Mouse (Mus musculus): Measurements from ENCODE around the gene Gm20388. TPM values are rescaled to one million over a fixed set of nuclear protein-coding genes. Genes with fewer than 3 reads are reported as not detected.
A peak's percentile ranks its signal among the peaks of the same experiment; 100 is the strongest.

The Gm20388 gene
- polyA plus RNA-seq, 1 experiment from 2014 or later, result not detected

GRCm38 (mm10) chr8:123894502-123895097 lies 3984.0 kb downstream of the Gm20388 start, which contains the start of gene Acta1:
Gene Acta1, minus strand, starts transcription at chr8:123894751.
- 27% methylated on average over 15 of the region's 15 CpGs for WGBS (ENCODE audit: insufficient replicate concordance)
- no peak for ATAC-seq
- no peak within 1 kb of the TSS for H3K27ac ChIP-seq
- H3K9me3 ChIP-seq (replicated peaks), result no peaks in the 10 kb centered on the region
- no peak within 1 kb of the TSS for H3K4me3 ChIP-seq
- H3K27me3 ChIP-seq (replicated peaks), result peaks cover 77% of the 10 kb centered on the region
- H3K4me2 ChIP-seq, result no peak within 1 kb of the TSS
- no peak within 1 kb of the TSS for H3K9ac ChIP-seq
- peaks cover 21% of the 10 kb centered on the region for H3K36me3 ChIP-seq
- 0 out of 2 replicates have a peak, but pooled peaks cover 4% of the 10 kb centered on the region for H3K4me1 ChIP-seq

- Histone ChIP-seq H3K9me3 (replicated peaks) (no peaks in the 10 kb centered on the region), H3K4me3 (no peak overlapping the region), H3K27ac (no peak overlapping the region), H3K27me3 (replicated peaks) (peaks cover 70% of the 10 kb centered on the region), H3K36me3 (peaks cover 26% of the 10 kb centered on the region), H3K9ac (no peak overlapping the region), H3K4me2 (no peak overlapping the region), H3K4me1 (0 out of 2 replicates have a peak, but pooled peaks cover 4% of the 10 kb centered on the region)
- whole genome bisulfite sequencing (ENCODE audit: insufficient replicate concordance), result 72% methylated on average over 4 of the region's 4 CpGs
- no peak for ATAC-seq
Measured at GRCm38 (mm10) chr8:123895230-123895629, 3984.6 kb downstream of the Gm20388 start.

GRCm38 (mm10) chr8:123895680-123896365 lies 3985.2 kb downstream of the Gm20388 start:
- no peak overlapping the region for H3K4me2 ChIP-seq
- H3K9ac ChIP-seq, result no peak overlapping the region
- no peak for ATAC-seq
- peaks cover 32% of the 10 kb centered on the region for H3K36me3 ChIP-seq
- H3K4me3 ChIP-seq, result no peak overlapping the region
- 0 out of 2 replicates have a peak, but pooled peaks cover 4% of the 10 kb centered on the region for H3K4me1 ChIP-seq
- no peak overlapping the region for H3K27ac ChIP-seq
- peaks cover 64% of the 10 kb centered on the region for H3K27me3 ChIP-seq (replicated peaks)
- WGBS (ENCODE audit: insufficient replicate concordance), result 65% methylated on average over 9 of the region's 9 CpGs
- no peaks in the 10 kb centered on the region for H3K9me3 ChIP-seq (replicated peaks)

- no peak overlapping the region for H3K9ac ChIP-seq
- H3K36me3 ChIP-seq, result peaks cover 37% of the 10 kb centered on the region
- 64% methylated on average over 13 of the region's 14 CpGs for WGBS (ENCODE audit: insufficient replicate concordance)
- H3K27ac ChIP-seq, result no peak overlapping the region
- H3K4me3 ChIP-seq, result no peak overlapping the region
- H3K9me3 ChIP-seq (replicated peaks), result no peaks in the 10 kb centered on the region
- no peak overlapping the region for H3K4me2 ChIP-seq
- H3K4me1 ChIP-seq, result 0 out of 2 replicates have a peak, but pooled peaks cover 4% of the 10 kb centered on the region
- peaks cover 59% of the 10 kb centered on the region for H3K27me3 ChIP-seq (replicated peaks)
- no peak for ATAC-seq
Measured at GRCm38 (mm10) chr8:123896366-123896761, 3985.7 kb downstream of the Gm20388 start.

GRCm38 (mm10) chr8:123896774-123897173 lies 3986.1 kb downstream of the Gm20388 start:
- no peak for ATAC-seq
- Histone ChIP-seq H3K4me1 (0 out of 2 replicates have a peak, but pooled peaks cover 4% of the 10 kb centered on the region), H3K9ac (no peak overlapping the region), H3K27me3 (replicated peaks) (peaks cover 55% of the 10 kb centered on the region), H3K9me3 (replicated peaks) (no peaks in the 10 kb centered on the region), H3K27ac (no peak overlapping the region), H3K36me3 (peaks cover 41% of the 10 kb centered on the region), H3K4me3 (no peak overlapping the region), H3K4me2 (no peak overlapping the region)
- WGBS (ENCODE audit: insufficient replicate concordance), result 66% methylated on average over 10 of the region's 10 CpGs

GRCm38 (mm10) chr8:123898576-123898975 lies 3987.9 kb downstream of the Gm20388 start:
- peaks cover 37% of the 10 kb centered on the region for H3K27me3 ChIP-seq (replicated peaks)
- no peak overlapping the region for H3K27ac ChIP-seq
- no peaks in the 10 kb centered on the region for H3K4me1 ChIP-seq
- peaks cover 59% of the 10 kb centered on the region for H3K36me3 ChIP-seq
- no peak for ATAC-seq
- WGBS (ENCODE audit: insufficient replicate concordance), result 83% methylated on average over 5 of the region's 5 CpGs
- no peak overlapping the region for H3K9ac ChIP-seq
- H3K4me2 ChIP-seq, result no peak overlapping the region
- H3K4me3 ChIP-seq, result no peak overlapping the region
- no peaks in the 10 kb centered on the region for H3K9me3 ChIP-seq (replicated peaks)

- Histone ChIP-seq H3K4me2 (no peak overlapping the region), H3K36me3 (peaks cover 67% of the 10 kb centered on the region), H3K27me3 (replicated peaks) (peaks cover 29% of the 10 kb centered on the region), H3K4me1 (no peaks in the 10 kb centered on the region), H3K9ac (no peak overlapping the region), H3K27ac (no peak overlapping the region), H3K4me3 (no peak overlapping the region), H3K9me3 (replicated peaks) (no peaks in the 10 kb centered on the region)
- ATAC-seq, result no peak
- 89% methylated on average over 7 of the region's 7 CpGs for WGBS (ENCODE audit: insufficient replicate concordance)
Measured at GRCm38 (mm10) chr8:123899366-123899765, 3988.7 kb downstream of the Gm20388 start.

GRCm38 (mm10) chr8:123902653-123903052 lies 3992.0 kb downstream of the Gm20388 start:
- H3K9me3 ChIP-seq (replicated peaks), result no peaks in the 10 kb centered on the region
- no peaks in the 10 kb centered on the region for H3K27me3 ChIP-seq (replicated peaks)
- no peak overlapping the region for H3K4me3 ChIP-seq
- H3K36me3 ChIP-seq, result peaks cover 98% of the 10 kb centered on the region
- no peak overlapping the region for H3K9ac ChIP-seq
- no peaks in the 10 kb centered on the region for H3K4me1 ChIP-seq
- 79% methylated on average over 7 of the region's 7 CpGs for WGBS (ENCODE audit: insufficient replicate concordance)
- H3K27ac ChIP-seq, result no peak overlapping the region
- no peak for ATAC-seq
- no peak overlapping the region for H3K4me2 ChIP-seq

GRCm38 (mm10) chr8:123907604-123908003 lies 3997.0 kb downstream of the Gm20388 start:
- H3K4me3 ChIP-seq, result no peak overlapping the region
- no peak for ATAC-seq
- H3K36me3 ChIP-seq, result peaks cover 100% of the 10 kb centered on the region
- no peak overlapping the region for H3K4me2 ChIP-seq
- no peaks in the 10 kb centered on the region for H3K4me1 ChIP-seq
- H3K9ac ChIP-seq, result no peak overlapping the region
- no peak overlapping the region for H3K27ac ChIP-seq
- WGBS (ENCODE audit: insufficient replicate concordance), result 90% methylated on average over 6 of the region's 6 CpGs
- H3K9me3 ChIP-seq (replicated peaks), result no peaks in the 10 kb centered on the region
- H3K27me3 ChIP-seq (replicated peaks), result no peaks in the 10 kb centered on the region

GRCm38 (mm10) chr8:123912265-123912664 lies 4001.6 kb downstream of the Gm20388 start:
- Histone ChIP-seq H3K4me3 (no peak overlapping the region), H3K9ac (no peak overlapping the region), H3K27me3 (replicated peaks) (no peaks in the 10 kb centered on the region), H3K27ac (no peak overlapping the region), H3K9me3 (replicated peaks) (no peaks in the 10 kb centered on the region), H3K4me2 (no peak overlapping the region), H3K36me3 (peaks cover 100% of the 10 kb centered on the region), H3K4me1 (no peaks in the 10 kb centered on the region)
- 91% methylated on average over 4 of the region's 4 CpGs for WGBS (ENCODE audit: insufficient replicate concordance)
- ATAC-seq, result no peak

GRCm38 (mm10) chr8:123914635-123915034 lies 4004.0 kb downstream of the Gm20388 start:
- no peak for ATAC-seq
- Histone ChIP-seq H3K27ac (no peak overlapping the region), H3K27me3 (replicated peaks) (no peaks in the 10 kb centered on the region), H3K9me3 (replicated peaks) (no peaks in the 10 kb centered on the region), H3K4me2 (no peak overlapping the region), H3K4me3 (no peak overlapping the region), H3K4me1 (no peaks in the 10 kb centered on the region), H3K9ac (no peak overlapping the region), H3K36me3 (peaks cover 100% of the 10 kb centered on the region)
- 92% methylated on average over 3 of the region's 3 CpGs for WGBS (ENCODE audit: insufficient replicate concordance)

GRCm38 (mm10) chr8:123924719-123925118 lies 4014.1 kb downstream of the Gm20388 start:
- H3K36me3 ChIP-seq, result peaks cover 95% of the 10 kb centered on the region
- H3K4me3 ChIP-seq, result no peak overlapping the region
- H3K4me1 ChIP-seq, result no peaks in the 10 kb centered on the region
- H3K27ac ChIP-seq, result no peak overlapping the region
- 16% methylated on average over 2 of the region's 2 CpGs for WGBS (ENCODE audit: insufficient replicate concordance)
- H3K4me2 ChIP-seq, result no peak overlapping the region
- peak; percentile 72 for ATAC-seq
- H3K9me3 ChIP-seq (replicated peaks), result no peaks in the 10 kb centered on the region
- H3K9ac ChIP-seq, result no peak overlapping the region
- H3K27me3 ChIP-seq (replicated peaks), result no peaks in the 10 kb centered on the region

All from liver, embryonic 12.5 days (tissue).